Mouse (Mus musculus) gastrocnemius, adult 8-10 months (tissue): ENCODE results near the gene RPS10-NUDT3. TPM values are rescaled to one million over a fixed set of nuclear protein-coding genes. Genes with fewer than 3 reads are reported as not detected.
"Not testable (repeated sequence)": the region's sequence is repeated elsewhere in the genome, so short reads cannot be mapped to it uniquely, and the experiment has no call there.

Experiments
- DNase-seq, 2 experiments: peaks; one replicate each; pipeline ENCODE4 v3.0.0; 2022; ENCODE audit warnings: low spot score in 2 of 2
- total RNA-seq, 4 experiments: library from RNA; stranded (reverse); gene quantifications; 2 replicates each; pipeline ENCODE4 v1.2.4; 2022

The RPS10-NUDT3 gene
- total RNA-seq, 4 experiments from 2014 or later, result 1.5 to 2.2 TPM; not detected in 2

DNA sequence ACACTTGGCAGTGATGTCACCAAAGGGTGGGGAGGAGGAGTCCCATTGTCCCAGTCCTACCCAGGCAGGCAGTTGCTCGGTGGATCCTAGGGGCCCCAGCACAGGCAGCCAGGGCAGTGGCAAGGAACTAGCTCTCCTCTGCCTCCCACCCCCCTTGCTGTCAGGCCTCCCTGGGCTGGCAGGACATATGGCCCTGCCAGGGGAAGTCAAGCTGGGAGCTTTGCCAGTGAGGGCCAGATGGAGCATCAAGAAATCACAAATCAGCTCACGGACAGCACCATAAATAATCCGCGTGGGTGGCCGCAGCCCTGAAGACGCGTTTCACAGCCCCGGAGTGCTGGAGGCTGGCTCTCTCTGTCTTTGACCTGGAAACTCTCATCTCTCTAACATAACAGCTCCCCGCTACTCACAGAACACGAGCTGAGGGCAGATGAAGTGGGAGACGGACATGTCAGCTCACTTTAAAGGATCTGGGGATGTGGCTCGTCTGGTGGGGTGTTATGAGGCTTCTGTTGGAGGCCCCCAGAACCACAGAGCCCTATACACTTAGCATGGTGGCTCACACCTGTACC is 7.6 kb upstream of the RPS10-NUDT3 start:
- DNase-seq, result no peak

DNA sequence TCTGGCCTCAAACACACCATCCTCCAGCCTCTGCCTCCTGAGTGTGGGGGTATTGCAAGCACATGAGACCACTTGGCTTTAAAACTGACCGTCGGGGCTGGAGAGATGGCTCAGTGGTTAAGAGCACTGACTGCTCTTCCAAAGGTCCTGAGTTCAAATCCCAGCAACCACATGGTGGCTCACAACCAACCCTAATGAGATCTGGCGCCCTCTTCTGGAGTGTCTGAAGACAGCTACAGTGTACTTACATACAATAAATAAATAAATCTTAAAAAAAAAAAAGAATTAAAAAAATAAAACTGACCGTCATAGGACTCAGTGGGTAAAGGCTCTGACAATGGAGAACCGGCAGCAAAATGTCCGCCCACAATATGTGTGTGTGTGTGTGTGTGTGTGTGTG is 4.8 kb upstream of the RPS10-NUDT3 start:
- DNase-seq, result not testable (repeated sequence)

DNA sequence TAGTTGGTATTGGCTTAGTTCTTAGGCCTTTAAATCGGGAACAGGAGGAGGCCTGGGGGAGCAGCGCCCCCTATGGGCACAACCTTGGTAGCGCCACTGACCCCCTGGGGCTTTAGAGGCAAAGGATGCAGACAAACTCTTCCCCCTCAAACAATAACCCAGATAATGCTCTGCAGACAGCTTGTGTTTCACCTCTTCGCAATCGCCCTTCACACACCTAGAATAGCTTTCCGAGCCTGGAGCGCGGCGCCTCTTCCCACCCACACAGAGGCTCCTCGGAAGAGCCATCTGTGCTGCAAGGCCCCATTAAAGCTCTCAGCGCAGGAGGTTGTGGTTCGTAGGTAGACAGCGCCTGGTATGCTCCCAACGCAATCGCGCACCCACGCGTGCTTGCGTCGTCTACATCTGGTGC is 3.9 kb upstream of the RPS10-NUDT3 start:
- no peak for DNase-seq

DNA sequence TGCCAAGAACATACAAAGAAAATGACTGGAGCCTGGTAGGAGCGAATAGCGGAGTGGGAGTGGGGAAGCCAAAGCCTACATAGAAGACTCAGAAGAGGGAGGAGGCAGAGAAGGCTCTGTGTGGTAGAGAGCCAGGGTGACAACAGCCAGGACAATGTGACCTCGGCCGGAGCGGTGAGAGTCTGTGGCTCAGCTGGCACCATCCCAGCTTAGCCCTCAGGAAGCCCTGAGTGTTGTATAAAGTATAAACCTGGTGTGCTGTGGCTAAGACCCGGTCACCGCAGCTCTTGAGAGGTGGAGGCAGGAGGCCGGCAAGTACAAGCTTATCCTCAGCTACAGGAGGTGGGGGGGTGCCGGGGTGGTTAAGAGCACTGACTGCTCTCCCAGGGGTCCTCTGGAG is 2.3 kb upstream of the RPS10-NUDT3 start:
- no peak for DNase-seq

DNA sequence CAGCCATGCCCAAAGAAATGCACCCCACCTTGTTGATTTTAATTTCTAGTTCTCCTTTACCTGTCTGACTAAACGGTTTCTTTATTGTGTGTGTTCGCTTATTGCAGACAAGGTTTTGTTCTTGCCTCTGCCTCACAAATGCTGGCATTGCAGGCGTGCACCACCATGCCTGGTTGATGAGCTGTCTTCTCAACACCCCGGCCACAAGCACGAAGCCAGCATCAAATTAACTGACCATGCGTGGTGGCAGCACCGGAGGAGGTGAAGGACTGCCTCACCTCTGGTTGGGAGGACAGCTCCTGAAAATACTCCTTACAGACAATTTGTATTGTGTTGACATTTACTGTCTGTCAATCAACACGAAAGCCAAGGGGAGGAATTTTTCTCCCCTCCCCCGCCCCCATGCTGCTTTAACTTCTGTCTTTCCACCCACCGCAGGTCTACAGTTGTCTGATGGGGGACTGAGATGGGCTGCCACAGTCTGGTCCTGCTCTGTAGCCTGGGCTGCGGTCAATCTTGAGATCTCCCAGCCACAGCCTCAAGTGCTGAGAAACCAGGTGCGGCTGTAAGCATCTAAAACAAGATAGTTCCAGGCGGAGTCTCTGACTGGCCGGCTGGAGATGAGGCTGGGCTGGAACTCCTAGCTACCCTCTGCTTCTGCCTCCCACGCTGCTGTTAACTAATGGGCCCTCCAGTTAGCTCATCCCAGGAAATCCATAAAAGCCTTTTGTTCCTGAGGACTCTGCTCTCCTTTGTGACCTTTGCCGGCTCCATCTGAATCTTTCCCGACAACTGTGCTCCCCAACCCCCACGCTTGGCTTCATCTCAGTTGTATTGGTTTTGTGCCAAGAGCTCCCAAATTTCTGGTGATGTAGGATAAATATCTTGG is 1.4 kb upstream of the RPS10-NUDT3 start, which contains the start of gene Rps10:
Rps10 (minus strand) TSS at position 538 of the 889 bp plus-strand sequence.
- DNase-seq, result no peak

DNA sequence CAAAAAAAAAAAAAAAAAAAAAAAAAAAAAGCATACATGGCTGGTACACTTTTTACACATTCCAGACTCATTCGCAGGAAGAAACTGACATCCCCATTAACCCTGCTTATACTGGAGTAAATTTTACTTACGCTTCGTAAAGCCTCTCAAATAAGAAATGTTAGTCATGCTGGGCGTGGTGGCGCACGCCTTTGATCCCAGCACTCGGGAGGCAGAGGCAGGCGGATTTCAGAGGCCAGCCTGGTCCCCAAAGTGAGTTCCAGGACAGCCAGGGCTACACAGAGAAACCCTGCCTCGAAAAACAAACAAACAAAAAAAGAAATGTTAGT is 517 bp upstream of the RPS10-NUDT3 start:
- not testable (repeated sequence) for DNase-seq

DNA sequence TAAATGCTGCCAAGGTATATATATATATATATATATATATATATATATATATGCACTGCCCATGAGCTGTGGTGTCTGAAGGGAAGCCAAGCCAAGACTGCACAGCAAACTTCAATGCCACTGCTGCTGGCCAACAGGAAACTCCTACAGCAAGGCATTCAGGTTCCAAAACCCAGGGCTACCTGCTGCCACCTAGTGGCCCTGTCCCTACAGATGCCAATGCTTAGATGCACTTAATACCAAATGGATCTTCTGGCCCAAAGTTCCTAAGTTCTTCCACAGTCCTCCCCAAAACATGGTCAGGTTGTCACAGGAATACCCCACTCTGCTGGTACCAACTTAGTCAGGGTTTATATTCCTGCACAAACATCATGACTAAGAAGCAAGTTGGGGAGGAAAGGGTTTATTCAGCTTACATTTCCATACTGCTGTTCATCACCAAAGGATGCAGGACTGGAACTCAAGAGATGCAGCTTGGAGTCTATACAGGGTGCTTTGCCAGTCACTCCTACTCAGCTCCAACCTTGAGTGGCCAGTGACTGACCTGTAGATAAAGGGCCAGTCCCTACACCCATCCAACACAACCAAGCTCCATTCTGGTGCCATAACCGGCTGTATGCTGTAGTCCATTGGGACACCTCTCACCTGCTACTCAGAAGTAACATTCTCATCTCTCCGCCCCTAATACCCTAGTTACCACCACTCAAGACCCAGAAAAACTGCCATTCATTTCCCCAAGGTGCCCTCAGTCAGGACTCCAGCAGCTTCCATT is 5.6 kb downstream of the RPS10-NUDT3 start:
- peak; percentile 73 to 75 for DNase-seq

DNA sequence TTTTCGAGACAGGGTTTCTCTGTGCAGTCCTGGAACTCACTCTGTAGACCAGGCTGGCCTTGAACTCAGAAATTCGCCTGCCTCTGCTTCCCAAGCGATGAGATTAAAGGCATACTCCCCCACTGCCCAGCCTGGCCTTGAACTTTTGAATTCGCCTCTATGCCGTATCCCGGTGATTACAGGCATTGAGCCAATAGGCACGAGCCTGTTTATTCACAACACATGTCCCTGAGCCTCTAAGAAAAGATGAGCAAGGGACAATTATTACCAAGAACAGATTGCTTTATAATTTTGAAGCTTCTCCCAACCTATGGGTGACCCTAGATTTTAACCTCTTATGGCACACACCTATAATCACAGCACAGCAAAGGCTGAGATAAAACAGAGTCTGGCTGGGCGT is 6.6 kb downstream of the RPS10-NUDT3 start:
- DNase-seq, result no peak

DNA sequence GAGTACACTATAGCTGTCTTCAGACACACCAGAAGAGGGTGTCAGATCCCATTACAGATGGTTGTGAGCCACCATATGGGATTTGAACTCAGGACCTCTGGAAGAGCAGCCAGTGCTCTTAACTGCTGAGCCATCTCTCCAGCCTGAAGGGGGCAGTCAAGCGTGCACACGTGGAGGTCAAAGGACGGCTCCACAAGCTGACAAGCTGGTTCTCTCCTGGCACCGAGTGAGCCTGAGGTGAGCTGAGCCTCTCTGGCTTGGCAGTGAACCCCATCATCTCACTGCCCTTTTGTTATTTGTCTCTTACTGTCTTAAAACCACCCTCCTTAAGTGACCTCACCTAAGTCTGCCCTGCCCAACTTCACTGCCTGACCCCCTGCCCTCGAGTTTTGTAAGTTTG is 7.6 kb downstream of the RPS10-NUDT3 start:
- DNase-seq, result no peak

DNA sequence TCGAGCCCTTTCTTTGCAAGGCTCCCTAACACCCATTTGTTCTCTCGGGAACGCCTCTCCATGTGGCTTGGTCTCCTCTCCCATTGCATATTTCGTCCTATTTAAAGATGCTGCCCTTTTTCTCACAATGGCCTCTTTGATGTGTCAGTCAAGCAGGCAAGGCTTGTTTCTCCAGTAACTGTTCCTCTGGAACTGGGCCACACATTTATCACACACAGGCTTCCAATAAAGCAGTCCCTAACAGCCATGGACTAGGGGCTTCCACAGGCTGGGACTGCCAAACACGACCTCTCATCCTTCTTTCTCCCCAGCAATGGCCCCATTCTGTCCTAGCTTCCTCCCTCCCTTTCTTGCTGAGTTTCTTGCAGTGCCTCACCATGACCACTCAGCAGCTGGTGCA is 8.3 kb downstream of the RPS10-NUDT3 start:
- DNase-seq, result no peak

DNA sequence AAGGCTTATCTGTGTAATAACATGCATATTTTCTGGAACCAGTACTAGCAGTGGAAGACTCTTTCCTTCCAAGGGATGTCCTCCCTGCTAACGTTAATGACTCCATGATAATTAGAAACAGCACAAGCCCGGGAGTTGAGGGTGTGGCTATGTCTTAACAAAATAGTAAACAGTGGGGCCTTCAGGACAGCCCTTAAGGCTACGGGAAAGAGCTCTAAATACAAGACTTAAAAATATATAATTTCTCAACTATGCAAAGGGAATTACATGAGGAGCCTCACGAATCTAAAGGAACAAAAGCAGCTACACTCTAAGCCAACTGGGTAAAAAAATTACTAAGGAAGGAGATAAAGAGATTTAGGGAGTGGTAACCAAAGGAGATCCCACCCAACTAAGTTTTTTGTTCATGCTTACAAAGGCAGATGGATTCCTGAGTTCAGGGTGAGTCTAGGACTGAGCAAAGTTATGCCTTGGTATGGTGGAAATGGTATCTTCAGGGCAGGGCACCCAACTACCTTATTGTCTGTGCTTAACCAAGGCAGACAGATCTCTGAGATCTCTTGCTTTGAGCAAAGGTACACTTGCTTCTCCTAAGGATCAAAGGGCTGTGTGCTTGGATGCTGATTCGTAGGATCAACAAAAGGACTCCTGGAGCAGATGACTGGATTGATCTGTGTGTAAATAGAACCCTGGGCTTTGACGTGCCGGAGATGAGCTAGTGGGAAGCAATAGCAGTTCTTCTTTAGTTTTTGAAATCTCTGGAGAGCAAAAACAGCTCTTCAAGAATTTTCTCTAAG is 9.4 kb downstream of the RPS10-NUDT3 start:
- DNase-seq, result no peak

DNA sequence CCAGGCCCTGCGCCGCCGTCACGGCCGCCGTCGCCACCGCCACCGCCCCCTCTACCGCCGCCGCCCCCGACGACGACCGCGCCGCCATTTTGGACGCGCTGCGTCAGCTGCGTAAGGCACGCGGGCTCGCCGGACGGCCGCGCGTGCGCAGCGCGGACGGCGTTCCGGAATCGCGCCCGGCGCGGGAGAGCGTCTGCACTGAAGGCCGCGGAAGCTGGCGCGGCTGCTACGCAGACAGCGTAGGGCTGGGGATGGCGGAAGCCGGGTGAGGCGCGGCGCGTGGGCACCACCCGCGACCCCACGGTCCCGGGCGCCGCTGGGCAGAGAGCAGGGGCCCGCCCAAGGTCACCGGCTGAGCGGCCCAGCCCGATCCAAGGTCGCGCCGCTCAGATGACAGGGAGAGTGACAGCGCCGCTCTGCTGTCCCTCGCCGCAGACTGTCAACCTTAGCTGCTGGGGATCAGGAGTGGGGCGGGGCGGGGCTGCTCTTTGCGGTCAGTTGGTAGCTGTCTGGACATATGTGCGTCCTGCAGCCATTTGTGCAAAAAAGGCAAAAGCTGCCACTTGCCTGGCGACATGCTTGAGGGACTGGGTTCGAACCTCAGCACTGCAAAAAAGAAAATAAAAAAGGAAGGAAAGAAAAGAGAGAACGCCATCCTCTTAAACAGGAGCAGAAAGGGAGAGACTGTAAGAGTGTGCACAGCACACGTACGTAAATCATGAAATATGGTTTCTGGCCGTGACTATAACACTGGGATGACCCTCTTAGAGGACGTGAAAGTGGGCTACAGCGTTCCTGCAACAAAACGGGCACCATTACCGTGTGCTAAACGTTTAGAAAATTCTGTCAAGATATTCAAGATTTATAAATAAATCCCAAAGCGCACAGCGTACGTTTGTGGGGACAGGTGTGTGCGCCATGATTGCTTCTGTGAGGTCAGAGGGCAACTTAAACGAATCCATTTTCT is 11.4 kb downstream of the RPS10-NUDT3 start, which contains the start of gene Nudt3:
Nudt3 (minus strand) TSS at position 136 of the 967 bp plus-strand sequence.
- DNase-seq, result peak; percentile 74 to 85

DNA sequence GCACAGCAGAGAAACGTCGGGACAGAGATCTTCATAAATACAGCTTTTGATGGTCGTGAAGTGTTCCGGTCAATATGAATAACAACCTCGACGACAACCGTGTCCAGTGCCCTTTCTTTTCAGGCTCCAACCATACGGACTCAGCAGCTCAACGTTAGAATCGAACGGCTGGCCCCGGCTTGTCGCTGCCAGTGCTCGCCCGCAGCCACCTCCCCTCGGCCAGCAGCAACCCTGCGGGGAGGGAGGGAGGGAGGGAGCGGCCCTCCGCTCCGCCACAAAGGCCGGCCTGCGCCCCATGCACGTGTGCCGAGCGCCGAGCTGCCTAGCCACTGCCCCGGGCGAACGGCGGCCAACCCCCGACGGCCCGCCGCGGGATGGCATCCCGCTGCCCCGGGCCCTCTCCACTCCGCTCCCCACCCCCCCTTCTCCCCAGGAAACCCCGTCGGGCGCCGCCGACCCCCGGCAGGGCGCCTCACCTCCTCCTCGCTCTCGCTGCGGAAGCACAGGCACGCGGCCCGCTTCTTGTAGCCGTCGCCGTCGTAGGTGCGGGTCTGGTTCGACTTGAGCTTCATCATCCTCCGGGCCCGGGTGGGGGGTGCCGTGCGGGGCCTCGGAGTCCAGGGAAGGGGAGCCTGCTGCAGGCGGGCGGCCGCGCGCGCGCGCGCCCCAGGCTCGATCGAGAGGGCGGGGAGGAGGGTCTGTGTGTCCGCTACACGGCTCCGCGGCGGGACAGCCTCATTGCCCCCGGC is 12.2 kb downstream of the RPS10-NUDT3 start:
- DNase-seq, result no peak

DNA sequence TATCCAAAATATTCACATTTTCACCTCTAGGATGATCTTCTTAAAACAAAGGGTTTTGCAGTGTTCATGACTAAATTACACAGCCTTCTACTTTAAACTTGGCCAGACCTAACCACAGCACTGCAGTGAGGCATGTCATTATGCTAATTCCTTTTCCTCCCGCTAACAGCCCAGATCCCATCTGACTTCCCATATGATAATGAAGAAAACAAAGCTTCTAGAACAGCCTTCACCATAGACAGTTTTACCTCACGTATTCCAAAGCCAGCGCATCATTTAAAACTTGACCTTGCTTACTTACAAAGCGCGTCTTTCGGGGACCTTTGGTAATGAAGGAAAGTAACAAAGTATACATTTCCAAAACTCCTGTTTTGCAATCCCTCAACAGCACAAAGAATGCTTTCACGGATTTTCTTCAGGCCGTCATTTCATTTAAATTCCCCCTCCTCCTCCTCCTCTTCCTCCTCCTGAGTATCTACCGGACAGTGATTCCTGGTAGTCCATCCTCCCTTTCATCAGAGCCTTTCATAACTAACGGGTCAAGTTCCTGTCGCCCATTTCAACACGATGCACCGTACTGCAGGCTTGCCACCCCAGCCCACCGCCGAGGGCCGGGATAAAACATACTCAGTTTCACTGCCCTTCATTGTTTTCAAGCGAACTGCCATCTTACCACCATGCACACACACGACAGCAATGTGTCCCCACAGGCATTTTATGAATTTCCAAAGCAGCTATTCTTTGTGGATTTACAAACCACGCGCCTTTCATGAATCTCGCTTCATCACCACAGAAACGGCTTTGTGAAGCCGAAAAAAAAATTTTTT is 13.1 kb downstream of the RPS10-NUDT3 start:
- no peak for DNase-seq

DNA sequence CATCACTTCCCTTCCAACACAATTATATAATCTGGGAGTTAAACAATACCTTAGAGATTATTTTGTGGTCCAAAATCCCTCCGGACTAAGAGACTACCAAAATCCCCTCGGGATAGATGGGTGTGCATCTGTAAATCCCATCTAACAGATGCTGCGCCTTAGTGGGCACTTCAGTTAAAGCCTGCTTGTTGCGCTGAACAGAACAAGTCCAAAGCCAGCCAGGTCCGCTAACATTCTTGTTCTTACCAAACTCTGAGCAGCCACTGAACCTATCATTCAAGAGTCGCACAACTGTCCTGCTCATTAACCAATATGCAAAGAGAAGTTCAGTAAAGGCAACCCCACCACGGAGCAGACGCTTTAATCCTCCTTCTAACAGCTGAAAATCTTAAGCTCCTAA is 13.9 kb downstream of the RPS10-NUDT3 start:
- no peak for DNase-seq

DNA sequence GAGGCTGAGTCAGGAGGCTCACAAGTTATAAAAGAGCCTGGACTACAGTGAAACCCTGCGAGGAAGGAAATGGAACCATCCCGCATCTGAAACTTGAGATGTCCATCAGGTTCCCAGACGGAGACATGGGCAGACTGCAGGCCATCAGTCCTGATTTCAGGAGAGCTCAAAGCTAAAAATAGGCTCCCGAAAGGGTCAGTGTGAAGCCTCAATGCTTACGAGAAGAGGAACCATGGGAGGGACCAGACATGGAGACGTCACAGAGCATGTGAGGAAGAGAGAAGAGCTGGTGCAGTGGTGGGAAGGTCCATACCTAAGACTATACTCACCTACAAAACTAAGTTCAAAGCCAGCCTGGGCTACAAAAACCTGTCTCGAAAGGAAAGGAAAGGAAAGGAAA is 19.6 kb downstream of the RPS10-NUDT3 start:
- DNase-seq, result peak; percentile 27 to 44

DNA sequence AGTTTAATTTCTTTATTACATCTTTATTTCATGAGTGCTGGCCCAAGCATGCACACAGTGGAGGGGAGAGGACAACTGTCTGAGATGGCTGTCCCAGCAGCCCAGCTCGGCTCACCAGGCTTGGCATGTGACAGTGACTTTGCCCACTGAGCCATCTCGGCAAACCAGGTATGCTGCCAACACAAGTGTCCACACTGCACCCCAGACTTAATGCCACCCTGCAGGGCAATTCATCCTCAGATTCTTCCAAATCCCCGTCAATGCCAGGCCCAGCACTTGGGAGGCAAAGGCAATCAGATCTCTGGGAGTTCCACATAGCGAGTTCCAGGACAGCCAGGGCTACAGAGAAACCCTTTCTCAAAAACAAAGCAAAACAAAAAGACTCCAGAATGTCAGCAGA is 22.0 kb downstream of the RPS10-NUDT3 start:
- no peak for DNase-seq

DNA sequence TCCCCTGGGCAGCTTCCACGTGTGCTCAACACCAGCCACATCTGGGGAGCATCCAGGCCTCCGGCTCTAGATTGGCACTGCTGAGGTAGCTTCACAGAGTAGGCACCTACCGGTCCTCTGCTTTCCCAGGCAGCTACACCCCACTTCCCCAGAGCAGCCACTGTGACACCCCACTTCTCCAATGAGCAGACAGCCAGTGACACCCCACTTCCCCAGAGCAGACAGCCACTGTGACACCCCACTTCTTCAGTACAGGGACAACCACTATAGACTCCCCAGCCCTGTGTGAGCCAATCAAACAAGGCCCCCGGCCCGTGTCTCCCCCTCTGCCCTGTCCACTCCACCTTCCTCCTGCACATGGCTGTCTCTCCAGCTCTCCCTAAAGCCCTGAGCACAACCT is 23.0 kb downstream of the RPS10-NUDT3 start:
- no peak for DNase-seq

DNA sequence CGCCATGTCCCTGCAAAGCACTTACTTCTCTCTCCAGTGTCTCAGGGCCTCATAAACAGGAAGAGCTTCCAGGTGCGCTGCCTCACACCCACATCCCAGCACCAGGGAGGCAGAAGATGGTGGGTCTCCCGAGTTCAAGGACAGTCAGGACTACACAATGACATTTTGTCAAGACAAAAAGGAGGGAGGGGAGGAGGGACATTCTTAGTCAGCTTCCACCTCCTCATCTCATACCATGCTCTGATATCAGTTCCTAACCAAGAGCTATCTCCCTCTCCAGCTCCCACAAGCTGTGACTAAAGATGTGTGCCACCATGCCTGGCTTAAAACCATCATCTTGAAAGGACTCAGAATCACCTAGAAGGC is 23.5 kb downstream of the RPS10-NUDT3 start:
- no peak for DNase-seq
